Mouse (Mus musculus): ENCODE results near the gene Cdsn. TPM values are rescaled to one million over a fixed set of nuclear protein-coding genes. Genes with fewer than 3 reads are reported as not detected.
A peak's percentile ranks its signal among the peaks of the same experiment; 100 is the strongest.
"Not testable (repeated sequence)": the region's sequence is repeated elsewhere in the genome, so short reads cannot be mapped to it uniquely, and the experiment has no call there.

Gene Cdsn
- under 1 TPM; 0.14 to 0.15 TPM for total RNA-seq (2021)

DNA sequence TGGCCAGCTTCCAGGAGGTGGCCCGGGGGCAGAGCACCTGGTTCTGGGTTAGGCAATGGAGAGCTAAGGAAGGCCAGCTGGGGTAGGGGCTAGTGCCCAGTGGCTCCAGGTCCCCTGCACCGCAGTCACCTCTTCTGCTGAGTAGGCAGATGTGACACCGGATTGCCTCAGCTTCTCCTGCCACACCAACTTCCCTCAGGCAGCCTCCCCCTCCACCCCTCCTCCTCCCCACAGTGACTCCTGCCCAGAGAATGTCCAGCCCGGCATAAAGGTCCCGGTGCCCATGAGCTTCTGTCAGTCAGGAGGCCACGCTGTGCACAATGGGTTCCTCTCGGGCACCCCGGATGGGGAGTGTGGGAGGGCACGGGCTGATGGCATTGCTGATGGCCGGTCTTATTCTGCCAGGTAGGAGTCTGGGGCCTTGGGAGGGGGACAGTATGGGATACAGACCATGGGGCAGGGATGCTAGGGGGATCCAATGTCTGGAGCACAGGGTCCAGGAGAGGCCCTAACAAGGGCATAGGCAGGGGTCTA lies at the start of gene Cdsn:
Cdsn (plus strand) TSS at position 248 of the 534 bp plus-strand sequence.
- intact Hi-C loops (cut with DNase I), result no loop called here

GRCm38 (mm10) chr17:35502226-35502625 lies 49.7 kb upstream of the Cdsn start:
- no peak for DNase-seq
- intact Hi-C loops (cut with DNase I), result no loop called here

More for the DNA sequence above, at the start of gene Cdsn:
- no peak for DNase-seq

DNA sequence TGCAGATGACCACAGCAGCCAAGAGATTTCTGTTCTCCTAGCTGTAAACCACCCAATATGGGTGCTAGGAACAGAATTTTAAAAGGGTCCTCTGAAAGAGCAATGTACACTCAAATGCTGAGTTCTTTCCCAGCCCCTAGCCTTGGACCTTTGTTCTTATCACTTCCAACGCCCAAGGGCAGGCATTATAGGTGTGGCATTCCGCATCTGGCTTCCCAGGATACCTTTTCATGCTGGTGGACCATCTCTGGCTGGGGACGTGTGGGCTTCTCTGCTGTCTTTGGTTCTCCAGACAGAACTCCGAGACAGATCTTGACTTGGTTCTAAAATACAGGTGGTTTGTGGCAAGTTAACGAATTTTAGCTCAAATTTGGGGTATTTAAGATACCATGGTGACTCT lies 49.2 kb upstream of the Cdsn start:
- intact Hi-C loops (cut with DNase I), result no loop called here
- no peak for DNase-seq

DNA sequence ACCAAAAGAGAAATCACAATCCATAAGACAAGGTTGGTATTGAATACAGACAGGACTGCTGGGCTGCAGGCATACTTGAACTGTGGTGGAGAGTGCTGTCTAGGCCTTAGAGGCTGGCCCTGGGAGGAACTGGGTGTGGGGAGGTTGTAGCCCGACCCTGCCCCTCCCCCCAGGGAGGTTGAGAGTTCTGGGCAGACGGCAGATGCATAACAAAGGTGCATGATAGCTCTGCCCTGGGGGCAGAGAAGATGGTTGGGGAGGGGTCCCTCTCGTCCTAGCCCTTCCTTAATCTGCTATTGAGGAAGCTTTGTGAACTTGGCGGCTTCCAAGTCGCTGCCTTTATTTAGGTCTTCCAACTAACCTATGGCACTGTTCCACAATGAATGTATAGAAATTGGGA lies 48.1 kb upstream of the Cdsn start:
- intact Hi-C loops (cut with DNase I), result no loop called here

GRCm38 (mm10) chr17:35504628-35505481 lies 47.1 kb upstream of the Cdsn start:
- intact Hi-C loops (cut with DNase I), result no loop called here
- DNase-seq, result no peak

More for the DNA sequence above, 48.1 kb upstream of the Cdsn start:
- no peak for DNase-seq

GRCm38 (mm10) chr17:35505776-35506175 lies 46.2 kb upstream of the Cdsn start, which contains the start of gene Pou5f1:
Gene Pou5f1, plus strand, starts transcription at chr17:35506018.
- intact Hi-C loops (cut with DNase I), result no loop called here
- DNase-seq, result no peak

GRCm38 (mm10) chr17:35506881-35507280 lies 45.0 kb upstream of the Cdsn start:
- no peak for DNase-seq
- intact Hi-C loops (cut with DNase I), result no loop called here

- no peak for DNase-seq
- intact Hi-C loops (cut with DNase I), result no loop called here
Measured at GRCm38 (mm10) chr17:35507556-35508260, 44.2 kb upstream of the Cdsn start.

GRCm38 (mm10) chr17:35508279-35508678 lies 43.6 kb upstream of the Cdsn start:
- DNase-seq; intact Hi-C loops (cut with DNase I): not testable (repeated sequence)

GRCm38 (mm10) chr17:35509284-35509683 lies 42.6 kb upstream of the Cdsn start:
- intact Hi-C loops (cut with DNase I), result loop anchor here (1.0 kb wide), 1 partner anchor 25 kb away; no protein-coding TSS in a partner anchor
- peak; percentile 43 to 53 for DNase-seq

- peak in 1 of 2 experiments; percentile 26 for DNase-seq
- intact Hi-C loops (cut with DNase I), result no loop called here
Measured at GRCm38 (mm10) chr17:35512916-35513626, 38.9 kb upstream of the Cdsn start.

- intact Hi-C loops (cut with DNase I), result no loop called here
- DNase-seq, result peak; percentile 72 to 88
Measured at GRCm38 (mm10) chr17:35513886-35514285, 38.0 kb upstream of the Cdsn start.

DNA sequence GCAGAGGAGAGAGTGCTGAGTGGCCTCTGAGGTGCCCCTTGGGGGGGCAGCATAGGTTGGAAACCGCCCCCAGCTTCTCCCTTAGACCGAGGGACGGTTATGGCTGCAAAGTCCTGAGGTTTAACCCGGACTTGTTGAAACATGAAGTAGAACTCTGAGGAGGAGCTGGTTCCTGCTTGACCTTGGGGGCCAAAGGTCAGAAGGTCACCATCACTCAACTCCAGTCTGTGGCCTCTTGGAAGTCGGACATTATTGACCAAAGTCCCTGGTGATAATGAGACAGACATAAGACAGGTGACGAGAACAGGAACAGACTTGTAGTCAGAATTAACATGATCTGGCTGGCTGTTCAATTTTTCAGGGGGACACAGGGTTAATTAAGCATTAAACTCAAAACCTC lies 37.2 kb upstream of the Cdsn start:
- intact Hi-C loops (cut with DNase I), result no loop called here
- DNase-seq, result no peak

GRCm38 (mm10) chr17:35515911-35516640 lies 35.9 kb upstream of the Cdsn start:
- intact Hi-C loops (cut with DNase I), result no loop called here
- peak in 1 of 2 experiments; percentile 59 for DNase-seq

DNA sequence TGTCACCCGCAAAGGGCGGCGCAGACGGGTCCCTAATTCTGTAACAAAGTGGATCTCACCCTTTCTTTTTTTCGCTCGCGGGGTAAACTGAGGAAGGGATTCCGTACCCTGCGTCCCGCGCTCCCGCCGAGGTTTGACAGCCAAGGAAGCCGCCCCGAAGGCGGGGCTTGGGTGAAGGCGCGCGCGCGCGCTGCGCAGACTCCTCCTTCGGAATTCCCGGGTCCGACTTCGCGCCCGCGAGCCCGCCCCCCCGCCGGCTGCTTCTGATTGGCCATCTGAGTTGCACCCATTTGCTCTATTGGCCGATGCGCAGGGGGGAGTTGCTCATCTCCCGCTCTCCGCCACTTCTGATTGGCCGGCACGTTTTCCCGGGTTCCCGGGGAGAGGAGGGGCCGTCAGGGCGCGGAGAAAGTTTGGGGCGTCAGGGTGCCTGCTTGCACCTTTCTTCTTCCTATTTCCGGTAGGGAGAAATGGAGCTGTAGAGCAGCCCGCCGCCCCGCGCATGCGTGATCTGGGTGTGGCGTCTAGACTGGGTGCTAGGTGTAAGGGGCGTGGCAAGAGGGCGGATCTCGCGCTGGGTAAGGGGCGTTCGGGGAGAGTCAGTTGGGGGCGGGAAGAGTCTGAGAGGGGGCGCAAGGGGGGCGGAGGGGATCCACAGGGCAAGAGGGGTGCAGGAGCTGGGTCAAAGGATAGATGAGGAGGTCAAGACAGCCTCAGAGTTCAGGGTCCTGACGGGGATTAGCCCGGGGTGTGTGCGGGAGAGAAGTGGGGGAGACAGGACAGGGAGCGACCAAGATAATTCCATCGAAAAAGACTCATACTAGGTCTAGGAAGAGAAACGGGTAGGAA lies 35.1 kb upstream of the Cdsn start, which contains the start of the genes Tcf19 and Cchcr1:
Tcf19 (minus strand) TSS at position 173 of the 849 bp plus-strand sequence.
Cchcr1 (plus strand) TSS at position 449 of the 849 bp plus-strand sequence.
- intact Hi-C loops (cut with DNase I), result no loop called here
- peak; percentile 97 for DNase-seq

DNA sequence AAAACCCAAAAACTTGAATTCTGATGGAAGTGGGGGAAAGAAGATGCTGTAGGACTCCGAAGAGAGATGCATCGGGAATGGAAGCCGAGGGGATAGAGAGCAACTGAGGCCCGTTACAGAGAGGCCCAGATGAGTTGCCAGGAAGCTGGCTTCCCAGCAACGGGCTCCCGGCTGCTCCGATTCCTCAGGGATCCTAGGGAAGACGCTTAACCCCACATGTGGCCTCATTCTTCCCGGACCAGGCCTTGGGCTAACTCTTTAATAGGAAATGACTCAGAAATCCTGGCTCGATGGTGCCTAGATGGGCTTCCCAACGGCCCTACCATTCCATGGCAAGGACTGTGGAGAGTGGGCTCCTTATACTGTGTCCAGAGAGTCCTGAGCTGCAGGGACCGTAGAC lies 34.4 kb upstream of the Cdsn start:
- peak; percentile 25 to 39 for DNase-seq

DNA sequence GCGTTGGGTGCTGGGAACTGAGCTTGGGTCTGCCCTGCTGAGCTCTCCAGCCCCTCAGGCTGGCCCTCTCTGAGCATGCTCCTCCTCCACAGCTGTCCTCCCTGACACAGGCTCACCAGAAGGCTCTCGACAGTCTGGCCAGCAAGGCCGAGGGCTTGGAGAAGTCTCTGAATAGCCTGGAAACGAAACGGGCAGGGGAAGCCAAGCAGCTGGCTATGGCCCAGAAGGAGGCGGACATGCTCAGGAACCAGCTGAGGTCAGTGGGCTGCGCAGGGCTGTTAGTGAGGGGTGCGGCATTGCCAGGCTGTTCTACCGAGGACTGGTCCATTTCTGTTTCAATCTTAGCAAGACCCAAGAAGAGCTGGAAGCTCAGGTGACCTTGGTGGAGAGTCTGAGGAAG lies 27.6 kb upstream of the Cdsn start:
- peak in 1 of 2 experiments; percentile 34 for DNase-seq
- intact Hi-C loops (cut with DNase I), result no loop called here

More for the DNA sequence above, 34.4 kb upstream of the Cdsn start:
- intact Hi-C loops (cut with DNase I), result no loop called here

DNA sequence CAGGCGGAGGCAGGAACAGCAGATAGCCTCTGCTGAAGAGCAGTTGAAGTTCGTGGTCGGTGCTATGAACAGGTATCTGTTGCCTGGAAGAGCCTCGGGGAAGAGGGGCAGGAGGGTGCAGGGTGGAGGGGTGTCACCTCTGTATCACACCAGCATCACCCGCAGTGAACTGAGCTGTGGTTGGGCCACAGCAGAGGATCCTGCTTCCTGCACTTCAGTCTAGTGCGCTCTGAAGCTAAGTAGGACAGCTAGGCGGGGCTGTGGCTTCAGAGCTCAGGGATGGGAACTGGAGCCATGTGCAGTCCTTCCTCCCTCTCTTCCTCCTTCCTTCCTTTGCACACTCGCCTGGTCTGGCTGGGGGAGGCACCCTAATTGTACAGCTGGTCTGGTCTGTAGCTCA lies 25.3 kb upstream of the Cdsn start:
- DNase-seq, result no peak
- intact Hi-C loops (cut with DNase I), result no loop called here

GRCm38 (mm10) chr17:35532360-35532759 lies 19.6 kb upstream of the Cdsn start:
- no peak for DNase-seq
- intact Hi-C loops (cut with DNase I), result no loop called here

Measured in heart, postnatal 10 days (tissue).